Mouse (Mus musculus) c-Kit-negative CD71-positive TER-119-positive erythroid progenitor cells, embryonic 14.5 days (primary cell): ENCODE measurements around the gene Pold2.
"Not testable (repeated sequence)": the region's sequence is repeated elsewhere in the genome, so short reads cannot be mapped to it uniquely, and the experiment has no call there.

ENCODE experiments used
- DNase-seq: peaks from one replicate; pipeline ENCODE4 v3.0.0-alpha.2; 2013; ENCODE audit warnings: low read depth, low spot score

Pold2 gene

GRCm38 (mm10) chr11:5898531-5898930, 20.4 kb upstream of the Pold2 start, which contains the start of gene Myl7:
Myl7 (minus strand) TSS chr11:5898782.
- no peak for DNase-seq

- no peak for DNase-seq
These were observed 19.7 kb upstream of the Pold2 start for GRCm38 (mm10) chr11:5897839-5898238.

- DNase-seq, result no peak
These were observed 19.1 kb upstream of the Pold2 start for GRCm38 (mm10) chr11:5897230-5897629.

- DNase-seq, result no peak
These were observed 15.7 kb upstream of the Pold2 start for GRCm38 (mm10) chr11:5893807-5894206.

- peak; percentile 33 for DNase-seq
These were observed 14.8 kb upstream of the Pold2 start for GRCm38 (mm10) chr11:5892810-5893368.

- no peak for DNase-seq
These were observed 14.1 kb upstream of the Pold2 start for GRCm38 (mm10) chr11:5892151-5892591.

GRCm38 (mm10) chr11:5888563-5888962, 10.5 kb upstream of the Pold2 start:
- not testable (repeated sequence) for DNase-seq

GRCm38 (mm10) chr11:5887250-5887649, 9.2 kb upstream of the Pold2 start:
- DNase-seq, result no peak

GRCm38 (mm10) chr11:5886187-5886586, 8.1 kb upstream of the Pold2 start:
- peak; percentile 42 for DNase-seq

GRCm38 (mm10) chr11:5882518-5882917, 4.4 kb upstream of the Pold2 start:
- DNase-seq, result no peak

- DNase-seq, result peak; percentile 53
These were observed 1.8 kb upstream of the Pold2 start for GRCm38 (mm10) chr11:5879905-5880304.

GRCm38 (mm10) chr11:5878661-5879060, 569 bp upstream of the Pold2 start:
- no peak for DNase-seq

- no peak for DNase-seq
These were observed 671 bp downstream of the Pold2 start for GRCm38 (mm10) chr11:5877421-5877820.

GRCm38 (mm10) chr11:5873192-5873591, 4.9 kb downstream of the Pold2 start:
- no peak for DNase-seq

GRCm38 (mm10) chr11:5872707-5873106, 5.4 kb downstream of the Pold2 start:
- no peak for DNase-seq

- no peak for DNase-seq
These were observed 8.0 kb downstream of the Pold2 start for GRCm38 (mm10) chr11:5870069-5870468.

- no peak for DNase-seq
These were observed 8.8 kb downstream of the Pold2 start for GRCm38 (mm10) chr11:5869331-5869730.

GRCm38 (mm10) chr11:5868324-5868723, 9.8 kb downstream of the Pold2 start:
- DNase-seq, result no peak

GRCm38 (mm10) chr11:5867196-5867595, 10.9 kb downstream of the Pold2 start:
- DNase-seq, result no peak

GRCm38 (mm10) chr11:5862394-5863105, 15.5 kb downstream of the Pold2 start:
- no peak for DNase-seq

GRCm38 (mm10) chr11:5861678-5862393, 16.3 kb downstream of the Pold2 start, which contains the start of gene Aebp1:
Aebp1 (plus strand) TSS chr11:5861947.
- DNase-seq, result no peak

- no peak for DNase-seq
These were observed 17.5 kb downstream of the Pold2 start for GRCm38 (mm10) chr11:5860639-5861038.
